10 mouse cellular contexts compared by ENCODE assay signal in the genomic region with DNA sequence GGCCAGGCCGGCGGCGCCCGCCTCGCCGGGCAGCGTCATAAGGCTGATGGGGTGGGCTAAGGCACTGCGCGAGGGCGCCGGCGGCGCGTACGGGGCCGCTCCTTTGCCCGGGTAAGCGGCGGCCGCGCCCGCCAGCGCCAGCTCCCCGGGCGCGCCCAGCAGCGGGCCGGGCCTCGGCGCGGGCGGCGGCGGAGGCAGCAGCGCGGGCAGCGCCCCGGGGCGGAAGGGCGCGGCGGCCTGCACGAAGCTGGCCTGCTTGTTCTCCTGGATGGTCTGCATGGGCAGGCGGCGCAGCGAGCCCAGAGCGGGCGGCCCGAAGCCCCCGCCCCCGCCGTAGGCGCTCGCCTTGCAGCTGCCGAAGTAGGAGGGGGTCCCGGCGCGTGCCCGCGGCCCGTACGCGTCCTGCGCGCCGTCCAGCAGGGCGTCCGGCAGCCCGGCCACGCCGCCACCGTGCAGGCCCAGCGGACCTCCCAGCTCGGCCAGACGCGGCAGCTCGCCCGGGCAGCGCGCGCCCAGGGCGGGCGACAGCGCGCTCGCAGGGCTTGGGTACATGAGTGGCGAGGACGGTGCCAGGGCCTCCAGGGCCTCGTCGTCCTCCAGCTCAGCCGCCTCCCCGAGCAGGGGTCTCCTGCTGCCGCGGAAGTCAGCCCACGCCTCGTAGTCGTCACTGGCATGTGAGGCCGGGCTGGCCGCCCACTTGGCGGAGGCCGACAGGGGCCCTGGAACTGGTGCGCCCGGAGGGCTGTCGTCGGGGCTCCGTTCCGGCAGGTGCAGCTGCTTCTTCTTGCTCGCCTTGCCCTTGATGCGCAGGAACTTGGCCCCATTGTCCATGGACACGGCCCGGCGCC. TPM values are rescaled to one million over a fixed set of nuclear protein-coding genes. Genes with fewer than 3 reads are reported as not detected.
DNase-seq lines count a peak whose midpoint lies in the region; ATAC-seq and TF ChIP-seq lines count a peak whose summit lies in the region.
"Had no signal": no experiment of that assay in that cellular context is flagged by ENCODE, and none has a peak within 500 bp of the region (broad histone marks: within the 10 kb centered on the region; RNA-seq: fewer than 3 reads in every experiment).

No protein-coding gene starts in this region.

- no peaks in the 10 kb centered on the region for H3K36me3 ChIP-seq in E14TG2a.4 (ENCODE audit: insufficient read depth, low read length)
- peaks cover 18% of the 10 kb centered on the region; the same call in 1 of the 2 replicates for H3K36me3 ChIP-seq in forebrain, postnatal 0 days (ENCODE audit: insufficient read depth)
- H3K36me3 ChIP-seq in limb, embryonic 15.5 days = no peaks in the 10 kb centered on the region
- H3K36me3 ChIP-seq in stomach, embryonic 16.5 days (ENCODE audit: control insufficient read depth, insufficient read depth, low read length) = no peaks in the 10 kb centered on the region

- 6% methylated on average over 86 of the region's 112 CpGs for WGBS in forebrain, postnatal 0 days
- 2% methylated on average over 90 of the region's 112 CpGs for WGBS in limb, embryonic 15.5 days
- 2% methylated on average over 94 of the region's 112 CpGs for WGBS in stomach, embryonic 16.5 days

- intact Hi-C loops in left cerebral cortex, postnatal 14 days (cut with DNase I) = no loop called here

- H3K27me3 ChIP-seq in E14TG2a.4 (ENCODE audit: insufficient read depth, low read length) = peaks cover 80% of the 10 kb centered on the region
- no peaks in the 10 kb centered on the region for H3K27me3 ChIP-seq in forebrain, postnatal 0 days (ENCODE audit: insufficient read depth, low read length)
- H3K27me3 ChIP-seq in limb, embryonic 15.5 days = peaks cover 89% of the 10 kb centered on the region
- H3K27me3 ChIP-seq in stomach, embryonic 16.5 days (ENCODE audit: control insufficient read depth, insufficient read depth, low read length) = peaks cover 63% of the 10 kb centered on the region

- peak overlapping the region; percentile 44 for H3K4me2 ChIP-seq in forebrain, postnatal 0 days (ENCODE audit: low read depth)
- H3K4me2 ChIP-seq in limb, embryonic 15.5 days = peak overlapping the region; percentile 85
- peak overlapping the region; percentile 74 for H3K4me2 ChIP-seq in stomach, embryonic 16.5 days (ENCODE audit: low read depth, low read length)

- H3K27ac ChIP-seq in forebrain, postnatal 0 days (ENCODE audit: low read depth, low read length) = peak overlapping the region; percentile 62
- no peak overlapping the region for H3K27ac ChIP-seq in limb, embryonic 15.5 days
- H3K27ac ChIP-seq in stomach, embryonic 16.5 days (ENCODE audit: low read length) = no peak overlapping the region

- peak; percentile 36 for ATAC-seq in forebrain, postnatal 0 days
- ATAC-seq in limb, embryonic 15.5 days (ENCODE audit: insufficient number of reproducible peaks, low FRiP score, low TSS enrichment, low read depth) = no peak
- peak; percentile 31; the same call in 1 of the 2 replicates for ATAC-seq in stomach, embryonic 16.5 days (ENCODE audit: insufficient read depth, low FRiP score)

- no peak for TF ChIP-seq CTCF in E14TG2a.4 (conservative IDR thresholded peaks at IDR 0.05; ENCODE audit: low read length)
- no peak for TF ChIP-seq CTCF in forebrain, postnatal 0 days (IDR thresholded peaks at IDR 0.05; ENCODE audit: low read depth)

- H3K4me1 ChIP-seq in E14TG2a.4 (replicated peaks; ENCODE audit: low read depth, low read length) = peaks cover 71% of the 10 kb centered on the region
- peaks cover 33% of the 10 kb centered on the region for H3K4me1 ChIP-seq in forebrain, postnatal 0 days (ENCODE audit: insufficient read depth)
- peaks cover 58% of the 10 kb centered on the region for H3K4me1 ChIP-seq in limb, embryonic 15.5 days
- peaks cover 10% of the 10 kb centered on the region for H3K4me1 ChIP-seq in stomach, embryonic 16.5 days (ENCODE audit: control insufficient read depth, insufficient read depth, low read length)

- H3K9ac ChIP-seq in forebrain, postnatal 0 days = peak overlapping the region; percentile 41
- H3K9ac ChIP-seq in limb, embryonic 15.5 days = peak overlapping the region; percentile 26; the same call in 1 of the 2 replicates
- H3K9ac ChIP-seq in stomach, embryonic 16.5 days (ENCODE audit: low read length) = peak overlapping the region; percentile 61

- H3K9me3 ChIP-seq in E14TG2a.4 (ENCODE audit: low read length) = no peaks in the 10 kb centered on the region
- no peaks in the 10 kb centered on the region for H3K9me3 ChIP-seq in forebrain, postnatal 0 days (ENCODE audit: low read length)
- H3K9me3 ChIP-seq in limb, embryonic 15.5 days = no peaks in the 10 kb centered on the region
- no peaks in the 10 kb centered on the region for H3K9me3 ChIP-seq in stomach, embryonic 16.5 days (replicated peaks; ENCODE audit: control insufficient read depth, low read length)

- DNase-seq in adrenal gland, postnatal 14 days = peak; percentile 48
- no peak for DNase-seq in adrenal gland, adult 18-20 months (ENCODE audit: low spot score in 2 of 2)
- peak; percentile 61 for DNase-seq in forebrain, postnatal 0 days
- no peak for DNase-seq in left cerebral cortex, postnatal 14 days (ENCODE audit: low spot score in 2 of 2)
- DNase-seq in cerebellum, adult 11 months = no peak

- peak overlapping the region; percentile 72 for H3K4me3 ChIP-seq in E14TG2a.4 (replicated peaks; ENCODE audit: low read length)
- H3K4me3 ChIP-seq in forebrain, postnatal 0 days (ENCODE audit: low read depth, low read length) = peak overlapping the region; percentile 16
- H3K4me3 ChIP-seq in limb, embryonic 15.5 days = peak overlapping the region; percentile 46
- H3K4me3 ChIP-seq in stomach, embryonic 16.5 days (replicated peaks; ENCODE audit: low read length) = peak overlapping the region; percentile 44

RNA-seq across cellular contexts. Expression of a gene that starts 18.7 kb away (rescaled TPM):
- total RNA-seq in adrenal gland, postnatal 14 days (2021) = 1.4 and 1.9 TPM in 2 replicates
- total RNA-seq in adrenal gland, adult 18-20 months (2021) = under 1 TPM; 0.40 to 0.64 TPM
- total RNA-seq in forebrain, postnatal 0 days (2014; rRNA removed) = 40.8 and 44.0 TPM in 2 replicates
- polyA plus RNA-seq in forebrain, postnatal 0 days (2015; fragmentation: Nextera tagmentation; extraction: Ambion mirVana) = 3.5 and 3.6 TPM in 2 replicates
- polyA plus RNA-seq in limb, embryonic 15.5 days (2015; fragmentation: Nextera tagmentation; extraction: Ambion mirVana) = 0.17 and 0.22 TPM in 2 replicates
- 0.11 and 0.15 TPM in 2 replicates for polyA plus RNA-seq in stomach, embryonic 16.5 days (2015; fragmentation: Nextera tagmentation; extraction: Ambion mirVana)
- total RNA-seq in left cerebral cortex, postnatal 14 days (2021) = 10 to 100 TPM; 14.7 to 22.4 TPM
- total RNA-seq: common myeloid progenitor, adult 5-6 weeks; neutrophil, adult 5-6 weeks had no signal

Comparison
In these comparisons a context has a peak if more than half of its experiments do, and no peak if none do; other contexts are left out.
1. DNase-seq: peak in adrenal gland, postnatal 14 days (single experiment) and forebrain, postnatal 0 days (single experiment); none in adrenal gland, adult 18-20 months (0 of 2), left cerebral cortex, postnatal 14 days (0 of 2) and cerebellum, adult 11 months (single experiment).
2. H3K4me3 ChIP-seq: peak in every context shown above with its lines; median percentile 72 in E14TG2a.4; 46 in limb, embryonic 15.5 days; 44 in stomach, embryonic 16.5 days; 16 in forebrain, postnatal 0 days.
3. Peak in every context shown above with its lines, with median percentiles within 50 percentile points of each other: H3K4me2 ChIP-seq and H3K9ac ChIP-seq.